Mouse (Mus musculus): ENCODE data around the gene Cntd1.

DNA sequence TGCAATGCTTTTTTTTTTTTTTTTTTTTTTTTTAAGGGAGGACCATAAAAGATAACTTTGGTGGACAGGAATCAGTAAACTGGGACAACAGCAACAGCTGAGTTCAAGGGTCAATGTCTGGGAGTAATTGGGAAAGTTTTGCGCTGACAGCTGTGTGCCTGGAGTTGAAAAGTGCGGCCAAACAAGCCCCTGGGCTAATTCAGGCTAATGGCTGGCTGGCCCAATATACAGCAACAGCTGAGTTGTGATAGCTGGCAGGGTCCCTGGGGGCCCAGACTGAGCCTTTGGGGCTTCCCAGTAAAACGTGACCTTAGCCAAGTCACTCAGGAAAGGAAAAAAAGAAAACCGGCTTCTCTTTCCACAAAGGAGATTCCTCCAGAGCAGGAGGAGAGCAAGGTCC is 33.7 kb upstream of the Cntd1 start:
- TF ChIP-seq CTCF (IDR thresholded peaks at IDR 0.05; ENCODE audit: low read depth) (no peak), EP300 (IDR thresholded peaks at IDR 0.05; ENCODE audit: low read depth) (no peak)
